Mouse (Mus musculus) hindlimb bud, embryonic 11.5 days (tissue): ENCODE measurements around the gene Aldh1b1.

Experiments
- DNase-seq: peaks from one replicate; pipeline ENCODE4 v3.0.0-alpha.2; 2012; ENCODE audit warnings: low read depth, low spot score; ENCODE audit errors: extremely low spot score

The Aldh1b1 gene

DNA sequence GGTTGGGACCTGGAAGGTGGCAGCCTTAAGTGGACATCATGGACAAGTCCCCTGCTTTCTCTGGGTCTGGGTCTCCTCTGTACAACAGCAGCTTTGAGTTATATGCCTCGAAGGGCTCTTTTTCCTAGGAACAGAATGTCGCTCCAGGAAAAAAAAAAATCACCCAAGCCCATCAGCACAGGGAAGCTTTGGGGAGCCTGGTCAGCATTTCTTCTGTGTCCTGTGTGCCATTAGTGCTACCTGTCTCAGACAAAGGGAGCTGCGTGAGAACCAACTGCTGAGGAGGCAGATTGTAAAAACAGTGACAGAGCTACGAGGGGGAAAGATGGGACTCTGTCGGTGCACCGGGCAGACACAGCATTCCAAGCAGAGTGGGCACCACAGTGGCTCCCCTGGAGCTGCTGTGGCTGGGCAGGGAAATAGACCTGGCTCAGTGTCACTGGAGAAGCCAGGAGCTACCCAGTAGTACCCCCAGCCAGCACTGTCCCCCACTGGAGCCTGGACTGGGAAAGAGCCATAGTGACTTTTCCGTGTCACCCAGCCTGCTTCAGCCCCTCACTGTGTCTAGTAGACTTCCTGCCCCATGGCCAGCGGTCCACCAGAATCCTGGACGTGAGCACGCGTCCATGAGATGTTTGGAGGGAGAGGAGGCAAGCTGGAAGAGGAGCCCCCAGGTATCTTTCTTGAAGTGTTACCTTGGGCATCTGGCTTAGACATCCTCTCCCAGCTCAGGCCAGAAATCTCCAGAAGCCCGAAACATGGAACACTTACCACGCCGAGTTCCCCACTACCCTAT, 26.1 kb downstream of the Aldh1b1 start:
- no peak for DNase-seq

DNA sequence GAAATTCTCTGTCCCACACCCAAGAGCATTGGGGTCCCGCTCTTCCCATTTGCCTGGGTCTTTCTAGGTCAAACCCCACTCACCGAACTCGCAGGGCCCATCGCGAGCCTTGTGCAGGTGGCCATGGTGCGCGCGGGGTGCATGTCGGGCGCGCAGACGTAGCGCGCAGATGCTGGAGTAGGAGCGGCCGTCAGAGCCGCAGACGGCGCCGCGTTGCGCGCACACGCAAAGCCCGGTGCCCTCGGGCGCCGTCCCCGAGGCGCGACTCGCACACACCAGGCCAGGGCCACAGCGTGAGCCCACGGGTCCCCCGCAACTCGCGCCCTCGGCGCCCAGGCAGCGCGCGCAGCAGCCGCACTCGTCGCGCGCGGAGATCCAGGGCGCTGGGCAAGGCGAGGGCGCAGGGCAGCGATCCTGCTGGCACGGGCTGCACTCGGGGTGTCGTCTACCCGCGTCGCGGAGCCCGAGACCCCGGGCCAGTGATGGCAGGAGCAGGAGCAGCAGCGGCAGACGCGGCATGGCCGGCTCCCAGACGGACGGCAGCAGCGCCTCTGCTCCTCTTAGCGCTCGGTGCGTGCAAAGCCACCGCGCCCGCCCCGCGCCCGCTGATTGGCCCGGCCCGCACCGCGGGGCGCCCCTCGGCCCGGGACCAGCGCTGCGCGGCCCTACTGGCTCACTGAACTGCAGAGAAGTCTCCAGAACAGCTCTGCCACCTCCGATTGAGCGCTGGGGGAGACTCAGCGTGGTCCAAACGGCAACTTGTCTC, 27.6 kb downstream of the Aldh1b1 start, which contains the start of gene Igfbpl1:
Gene Igfbpl1 (minus strand): TSS at position 649 of the 766 bp plus-strand sequence.
- DNase-seq: no peak

GRCm38 (mm10) chr4:45829907-45830759, 31.3 kb downstream of the Aldh1b1 start:
- DNase-seq: no peak

GRCm38 (mm10) chr4:45831996-45832395, 33.2 kb downstream of the Aldh1b1 start:
- no peak for DNase-seq

DNA sequence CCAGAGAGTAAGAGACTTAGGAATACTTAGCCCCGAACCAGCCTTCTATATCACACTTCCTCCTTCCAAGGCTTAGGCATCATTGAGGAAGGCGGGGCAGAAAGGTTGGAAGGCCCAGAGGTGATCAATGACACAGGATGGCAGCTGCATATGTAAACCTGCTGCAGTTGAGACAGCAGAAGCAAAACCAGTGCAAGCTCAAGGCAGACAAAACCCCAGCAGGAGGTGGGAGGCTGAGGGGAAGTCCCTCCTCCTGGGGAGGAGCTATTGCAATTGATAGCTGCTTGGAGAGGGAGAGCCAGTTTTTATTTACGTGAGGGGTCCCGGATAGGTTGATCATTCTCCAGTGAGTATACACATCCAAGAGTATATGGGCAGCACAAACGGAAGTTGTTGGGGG, 34.6 kb downstream of the Aldh1b1 start:
- no peak for DNase-seq

DNA sequence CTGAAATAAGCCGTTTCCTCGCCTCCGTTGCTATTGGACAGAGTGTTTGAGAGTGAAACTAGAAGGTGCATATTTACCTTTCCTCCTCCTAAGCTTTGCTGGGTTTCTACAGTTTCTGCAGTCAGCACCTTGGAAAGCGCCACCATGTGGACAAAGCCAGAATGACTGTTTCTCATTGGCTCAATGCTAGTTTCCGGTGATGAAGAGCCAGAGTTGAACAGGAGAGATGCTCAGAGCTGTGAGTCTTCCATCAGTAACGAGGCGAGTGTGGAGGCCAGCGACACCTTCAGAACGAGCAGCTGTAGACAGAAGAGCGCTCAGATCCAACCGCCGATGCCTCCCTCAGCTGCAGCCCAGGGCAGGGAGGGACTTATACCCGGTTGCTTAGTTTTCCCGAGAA, 45.5 kb downstream of the Aldh1b1 start:
- no peak for DNase-seq

GRCm38 (mm10) chr4:45846263-45846662, 47.4 kb downstream of the Aldh1b1 start:
- no peak for DNase-seq

GRCm38 (mm10) chr4:45848109-45848824, 49.4 kb downstream of the Aldh1b1 start, which contains the start of gene Stra6l:
Gene Stra6l (plus strand): TSS chr4:45848664.
- DNase-seq: peak; percentile 58

DNA sequence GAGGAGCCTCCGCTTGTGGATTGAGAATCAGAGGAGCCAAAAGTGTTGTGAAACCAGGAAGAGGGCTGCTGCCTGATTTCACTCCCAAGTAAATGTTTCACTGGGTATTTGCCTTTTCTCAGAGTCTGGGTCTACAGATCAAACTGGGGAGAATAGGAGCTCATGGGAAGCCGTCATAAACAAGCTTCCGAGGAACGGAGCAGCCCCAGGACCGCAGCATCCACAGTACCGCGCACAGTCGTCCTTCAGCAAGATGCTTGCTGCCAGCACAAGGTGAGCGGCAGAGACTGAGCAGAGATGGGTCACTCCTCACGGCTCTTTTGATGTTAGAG, 50.0 kb downstream of the Aldh1b1 start:
- DNase-seq: no peak

GRCm38 (mm10) chr4:45849419-45849818, 50.6 kb downstream of the Aldh1b1 start:
- no peak for DNase-seq

DNA sequence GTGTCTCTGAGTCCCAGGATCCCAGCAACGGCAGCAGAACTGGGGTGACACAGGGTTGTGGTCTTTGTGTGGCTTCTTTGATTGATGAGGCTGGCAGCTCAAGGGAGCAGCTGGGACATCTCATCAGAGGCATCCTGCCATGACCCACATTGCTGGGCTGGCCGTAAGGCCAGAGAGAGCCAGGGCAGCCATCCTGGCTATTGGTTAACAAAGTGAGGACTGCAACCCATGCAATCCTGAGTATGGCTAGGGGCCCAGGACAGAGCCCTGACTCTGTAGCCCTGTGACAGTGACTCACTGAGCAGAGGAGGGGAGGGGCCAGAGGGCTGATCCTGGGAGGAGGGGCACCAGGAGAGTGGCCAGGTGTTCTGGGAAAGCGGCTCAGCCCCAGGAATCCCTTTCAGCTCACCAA, 52.8 kb downstream of the Aldh1b1 start:
- DNase-seq: no peak

DNA sequence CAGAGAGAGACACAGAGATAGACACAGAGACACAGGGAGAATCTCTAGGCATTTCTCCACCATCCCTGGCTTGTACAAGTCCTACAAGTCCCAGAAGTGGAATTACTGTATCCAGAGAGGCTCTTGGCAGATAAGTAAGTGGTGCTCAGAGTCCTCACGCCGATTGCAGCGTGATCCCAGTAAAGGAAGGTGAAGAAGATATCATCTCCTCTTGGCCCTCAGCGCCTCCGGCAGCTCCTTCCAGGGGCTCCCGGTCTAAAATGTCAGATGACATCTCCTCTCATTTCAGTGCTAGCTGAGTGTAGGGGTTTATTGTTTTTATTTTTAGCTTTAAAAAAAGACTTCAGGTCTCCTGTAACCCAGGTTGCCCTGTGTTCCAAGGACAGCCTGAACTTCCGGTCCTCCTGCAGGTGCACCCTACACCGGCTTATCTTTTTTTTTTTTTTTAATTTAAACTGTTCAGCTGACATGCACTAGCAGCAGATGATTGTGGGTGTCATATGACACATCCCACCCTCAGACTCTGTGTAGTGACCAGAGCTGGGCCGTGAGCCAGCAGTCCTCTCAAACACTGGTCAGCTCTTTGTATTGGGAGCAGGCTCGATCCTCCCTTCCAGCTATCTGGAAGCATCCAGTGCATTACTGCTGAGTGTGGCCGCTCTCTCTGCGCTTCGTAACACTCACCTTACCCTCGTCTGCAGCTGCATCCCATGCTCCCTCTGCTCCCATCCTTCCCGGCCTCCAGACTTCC, 54.8 kb downstream of the Aldh1b1 start:
- no peak for DNase-seq
